Mouse (Mus musculus) gastrocnemius, postnatal 10 days (tissue): ENCODE measurements at regions not wholly inside any gene's neighbourhood (a gene's known extent, or its start where the extent isn't known, plus 50 kb on each side); places are given as distances from the start of the nearest gene placed in this dataset.
"Not testable (repeated sequence)": the region's sequence is repeated elsewhere in the genome, so short reads cannot be mapped to it uniquely, and the experiment has no call there.

ENCODE experiments used
- DNase-seq: peaks from one replicate; pipeline ENCODE4 v3.0.0; 2021; ENCODE audit warnings: mixed read lengths

DNA sequence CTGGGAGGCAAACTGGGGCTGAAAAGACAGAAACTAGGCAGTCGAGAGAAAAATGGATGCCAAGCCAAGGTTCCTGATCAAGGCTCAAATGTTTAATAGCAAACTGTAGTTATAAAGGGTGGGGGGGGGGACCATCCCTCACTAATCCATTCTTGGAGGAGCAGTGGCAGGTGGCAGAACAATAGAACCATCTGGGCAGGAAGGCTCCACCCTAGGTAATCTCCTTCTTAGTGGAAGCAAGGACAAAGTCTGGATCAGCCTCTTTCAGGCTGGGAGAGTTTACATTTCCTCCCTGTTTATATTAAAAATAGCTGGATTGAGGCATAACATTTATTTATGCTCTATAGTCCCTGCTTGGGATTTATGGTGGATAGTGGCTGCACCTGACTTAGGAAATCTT is 180.8 kb downstream of the Cdh9 start:
- DNase-seq, result no peak

DNA sequence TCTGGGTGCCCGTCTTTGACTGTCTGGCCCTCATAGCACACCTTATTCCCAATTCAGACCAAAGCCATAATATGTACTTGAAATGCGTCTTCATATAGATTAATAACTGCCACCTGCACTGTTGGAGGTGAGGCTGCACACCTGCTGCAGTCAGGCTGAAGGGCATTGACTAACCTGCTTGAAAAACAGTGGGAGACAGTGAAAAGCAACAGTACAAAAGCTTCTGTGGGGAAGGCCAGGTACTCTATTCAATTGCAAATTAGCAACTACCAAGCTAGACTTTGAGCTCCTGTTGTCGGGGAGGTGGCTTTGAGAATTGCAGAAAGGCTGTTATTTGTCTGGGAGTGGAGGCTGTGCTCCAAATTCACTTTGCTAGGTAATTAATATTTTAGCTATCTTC is 181.4 kb downstream of the Cdh9 start:
- not testable (repeated sequence) for DNase-seq

DNA sequence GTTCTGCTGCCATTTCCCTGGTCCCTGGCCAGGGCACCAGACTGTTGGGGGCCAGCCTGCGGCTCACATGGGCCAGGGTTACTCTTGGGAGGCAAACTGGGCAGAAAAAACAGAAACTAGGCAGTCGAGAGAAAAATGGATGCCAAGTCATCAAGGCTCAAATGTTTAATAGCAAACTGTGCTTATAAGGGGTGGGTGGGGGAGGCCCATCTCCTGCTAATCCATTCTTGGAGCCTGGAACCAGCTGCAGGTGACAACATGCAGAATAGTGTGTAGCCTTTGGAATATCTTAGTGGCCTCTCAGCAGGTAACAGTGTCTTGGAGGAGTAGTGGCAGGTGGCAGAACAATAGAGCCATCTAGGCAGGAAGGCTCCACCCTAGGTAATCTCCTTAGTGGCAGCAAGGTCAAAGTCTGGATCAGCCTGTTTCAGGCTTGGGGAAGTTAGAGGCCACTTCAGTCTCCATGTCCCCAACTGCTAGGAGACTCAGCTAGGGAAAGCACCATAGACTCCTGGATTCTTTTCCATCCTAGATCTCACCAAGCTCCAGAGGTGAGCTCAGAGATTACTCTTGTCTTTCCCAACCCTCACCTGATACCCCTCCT is 186.5 kb downstream of the Cdh9 start:
- DNase-seq, result no peak

DNA sequence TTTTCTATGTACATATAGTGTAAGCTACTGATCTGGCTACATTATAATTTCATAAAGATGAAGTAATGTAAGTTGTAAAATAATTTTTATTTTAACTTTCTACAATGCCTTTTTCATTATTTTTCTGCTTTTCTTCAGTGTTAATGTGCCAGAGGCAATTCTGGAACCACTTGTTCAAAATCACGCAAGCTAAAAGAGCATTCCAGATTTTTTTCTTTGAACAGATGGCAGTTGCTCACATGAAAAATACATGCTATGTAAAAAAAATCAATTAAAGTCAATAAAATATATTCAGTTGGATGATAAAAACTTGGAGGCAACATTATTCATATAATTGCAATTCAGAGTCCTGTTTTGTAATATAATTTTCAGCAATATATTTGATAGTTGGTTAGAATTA is 194.7 kb downstream of the Cdh9 start:
- no peak for DNase-seq

DNA sequence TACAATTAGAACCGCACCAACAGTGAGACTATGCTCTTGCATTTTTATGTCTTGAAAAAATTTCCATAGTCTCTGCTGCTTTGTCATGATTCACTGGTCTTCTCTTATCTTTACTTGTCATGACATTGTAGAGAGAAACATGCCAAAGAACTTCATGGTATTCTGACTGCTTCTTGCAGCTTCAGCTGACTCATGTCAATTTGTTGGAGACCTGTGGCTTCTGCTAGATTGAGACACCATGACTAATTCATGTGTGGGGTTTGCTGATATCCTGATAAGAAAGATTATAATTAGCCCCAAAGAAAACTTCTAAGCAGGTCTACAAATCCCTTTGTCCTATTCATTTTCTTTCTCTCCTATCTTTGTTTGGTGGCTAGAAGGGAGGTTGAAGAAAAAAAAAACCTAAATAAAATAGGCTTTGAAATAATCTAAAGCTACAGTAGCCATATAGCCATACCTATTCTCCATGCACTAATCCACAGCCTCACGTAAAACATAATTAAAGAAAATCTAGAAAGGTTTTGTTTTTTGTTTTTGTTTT is 204.7 kb downstream of the Cdh9 start:
- DNase-seq, result no peak

DNA sequence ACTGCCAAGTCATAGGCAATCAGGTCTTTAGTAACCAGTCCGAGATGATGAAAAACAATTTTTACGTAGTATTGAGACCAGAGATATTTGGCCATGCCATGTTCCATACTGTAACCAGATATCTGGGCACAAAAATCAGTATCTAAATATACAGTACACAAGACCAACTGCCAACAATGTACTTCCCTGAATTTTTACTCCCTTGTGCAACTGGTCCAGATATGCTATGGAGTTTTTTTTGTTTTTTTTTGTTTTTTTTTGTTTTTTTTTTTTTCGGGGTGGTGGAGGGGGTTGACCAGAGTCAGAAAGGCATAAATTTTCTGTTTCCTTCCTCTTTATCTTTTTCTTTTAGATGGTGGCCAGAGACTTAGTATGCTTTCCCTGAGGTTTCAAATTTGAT is 205.9 kb downstream of the Cdh9 start:
- no peak for DNase-seq

DNA sequence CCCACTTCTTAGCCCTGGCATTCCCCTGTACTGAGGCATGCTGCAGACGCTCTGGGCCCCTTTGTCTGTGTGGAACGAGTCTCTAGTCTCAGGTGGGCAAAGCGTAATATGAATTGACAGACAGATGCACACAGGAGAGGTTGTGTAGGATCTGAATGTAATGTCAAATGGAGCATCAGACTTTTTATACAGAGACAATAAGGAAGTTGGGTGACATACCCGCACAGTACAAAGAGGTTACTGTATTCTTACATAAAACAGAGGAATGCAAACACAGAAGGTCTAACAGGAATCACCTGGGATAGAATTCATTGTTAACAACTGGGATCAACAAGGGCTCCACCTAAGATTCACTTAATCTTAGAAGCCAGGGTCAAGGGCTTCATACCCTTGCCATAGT is 247.3 kb downstream of the Cdh9 start:
- DNase-seq, result not testable (repeated sequence)

DNA sequence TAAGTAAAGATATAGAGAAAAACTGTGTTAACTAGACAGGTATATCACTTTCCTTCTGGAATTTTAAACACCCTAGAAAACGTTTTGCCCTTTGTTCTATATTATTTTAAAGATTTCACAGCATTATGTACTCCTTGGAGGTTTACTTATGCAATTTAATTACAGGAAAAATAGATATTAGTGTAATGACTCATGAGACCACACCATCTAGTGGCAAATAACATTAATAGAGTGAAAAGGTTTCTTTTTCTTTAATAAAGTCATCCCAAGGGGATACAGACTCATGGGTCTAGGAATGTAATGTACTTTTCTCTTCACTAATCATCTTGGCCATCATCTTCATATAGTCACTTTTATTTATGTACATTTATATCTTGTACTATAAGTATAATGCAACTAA is 262.3 kb downstream of the Cdh9 start:
- DNase-seq, result no peak

DNA sequence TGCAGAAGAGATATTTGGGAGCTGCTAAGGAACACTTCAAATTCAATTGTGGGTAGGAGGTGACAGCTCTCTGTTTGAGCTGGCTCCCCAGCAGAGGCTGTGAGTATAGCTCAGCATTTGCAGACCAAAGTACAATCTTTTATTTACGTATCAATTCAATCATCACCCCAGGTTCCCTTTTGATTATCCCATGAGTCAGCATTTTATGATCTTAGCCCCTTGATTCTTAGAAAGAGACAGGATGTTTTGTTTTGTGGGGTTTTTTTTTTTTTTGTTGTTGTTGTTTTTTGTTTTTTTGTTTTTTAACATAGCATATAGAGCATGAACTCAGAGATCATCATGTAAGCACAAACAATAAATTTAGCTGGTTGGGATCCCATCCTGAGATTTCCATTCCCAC is 267.1 kb downstream of the Cdh9 start:
- no peak for DNase-seq

DNA sequence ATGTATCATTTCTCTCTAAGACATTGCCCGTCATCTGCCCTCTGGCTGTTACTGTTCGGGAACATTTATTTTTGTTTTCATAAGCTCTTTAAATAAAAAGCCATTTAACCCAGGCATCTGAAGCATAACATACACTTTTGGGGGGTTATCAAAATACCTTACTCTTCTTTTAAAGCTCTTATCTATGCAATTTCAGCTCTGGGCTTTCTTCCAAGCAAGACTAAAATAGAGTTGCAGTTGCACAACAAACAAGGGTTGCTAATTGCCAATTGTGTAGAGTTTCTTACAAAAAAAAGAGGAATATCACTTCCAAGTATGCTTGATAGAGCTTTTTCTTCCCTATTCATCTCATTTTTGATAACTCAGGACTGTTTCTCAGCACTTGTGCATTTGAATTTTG is 277.6 kb downstream of the Cdh9 start:
- no peak for DNase-seq

DNA sequence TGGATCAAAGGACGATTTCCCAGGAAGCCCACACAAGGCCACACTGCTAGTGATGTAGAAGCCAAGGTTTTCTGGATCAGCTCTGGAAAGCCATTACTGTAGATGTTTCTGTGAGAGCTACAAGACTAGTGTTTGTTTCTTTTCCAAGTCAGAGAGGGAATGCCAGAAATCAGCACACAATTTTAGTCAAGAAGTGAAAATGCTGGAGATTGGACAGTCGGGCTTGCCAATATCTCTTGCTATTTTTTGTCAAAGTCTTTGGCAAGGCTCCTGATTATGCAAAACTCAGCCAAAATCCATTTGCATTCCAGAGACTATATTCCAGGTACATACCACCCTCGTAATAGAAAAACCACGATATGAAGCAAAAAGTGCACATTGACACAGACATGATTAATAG is 279.3 kb downstream of the Cdh9 start:
- DNase-seq, result no peak

DNA sequence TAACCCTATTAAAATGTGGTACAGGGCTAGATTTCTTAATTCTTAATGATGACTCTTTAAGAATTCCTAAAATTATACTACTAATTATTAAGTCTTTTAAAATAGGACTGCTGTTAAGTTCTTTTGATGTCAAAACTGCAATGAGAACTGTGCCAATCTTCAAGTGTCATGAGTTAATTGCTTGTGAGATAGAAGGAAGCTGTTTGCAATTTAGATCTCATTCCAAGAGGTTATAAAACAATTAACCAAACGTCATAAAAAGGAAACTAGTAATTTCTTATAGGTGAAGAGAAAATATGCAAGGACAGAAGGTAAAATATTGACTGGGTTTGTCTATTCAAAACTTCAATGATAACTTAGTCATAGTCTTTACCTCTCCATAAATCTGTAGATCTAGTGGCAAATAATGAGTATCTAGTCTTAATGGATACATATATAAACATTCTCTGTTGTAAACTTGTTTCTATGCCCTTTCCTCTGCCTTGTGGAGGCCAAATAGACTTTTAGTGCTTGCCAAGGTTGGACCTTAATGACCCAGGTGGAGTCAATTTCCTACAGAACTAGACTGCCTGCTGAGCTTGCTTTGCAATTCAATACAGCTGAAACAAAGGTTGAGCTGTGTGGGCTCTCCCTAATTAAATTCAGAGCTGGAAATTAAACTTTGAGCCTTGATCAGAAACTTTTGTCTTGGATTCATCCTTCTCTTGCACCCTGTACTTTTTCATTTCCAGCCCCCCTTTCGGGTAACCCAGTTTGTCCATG is 320.5 kb downstream of the Cdh9 start:
- no peak for DNase-seq

DNA sequence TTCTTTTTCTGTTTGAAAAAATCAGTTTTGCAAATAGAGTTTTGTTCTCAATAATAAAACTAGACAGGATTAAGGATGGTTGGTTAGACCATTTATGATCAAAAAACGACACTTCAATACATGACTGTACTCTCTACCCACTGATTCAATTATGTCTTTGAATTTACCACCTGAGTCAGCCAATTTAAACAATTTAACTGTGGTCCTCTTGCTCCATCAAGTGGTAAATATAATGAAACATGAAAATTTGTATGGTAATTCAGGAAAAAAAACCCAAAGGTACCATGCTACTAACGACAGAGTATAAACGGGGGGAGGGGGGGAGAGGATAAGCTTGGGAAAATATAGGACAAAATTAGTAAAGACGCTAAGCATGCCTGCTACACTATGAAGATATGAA is 341.2 kb downstream of the Cdh9 start:
- no peak for DNase-seq

DNA sequence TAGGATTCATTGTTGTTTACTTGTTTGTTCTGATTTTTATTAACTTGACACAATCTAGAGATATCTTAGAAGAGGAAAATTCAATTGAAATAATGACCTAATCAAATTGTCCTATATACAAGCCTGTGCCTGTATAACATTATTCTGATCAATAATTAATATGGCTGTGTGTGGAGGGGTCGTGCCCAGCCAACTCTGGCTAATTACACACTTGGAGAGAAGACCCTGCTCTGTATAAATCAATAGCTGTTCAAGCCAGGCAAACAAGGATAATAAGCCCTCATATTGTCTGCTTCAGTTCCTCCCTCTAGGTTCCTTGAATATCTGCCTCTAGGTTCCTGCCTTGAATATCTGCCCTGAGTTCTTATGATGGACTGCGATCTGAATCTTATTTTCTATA is 355.5 kb downstream of the Cdh9 start:
- DNase-seq, result no peak

DNA sequence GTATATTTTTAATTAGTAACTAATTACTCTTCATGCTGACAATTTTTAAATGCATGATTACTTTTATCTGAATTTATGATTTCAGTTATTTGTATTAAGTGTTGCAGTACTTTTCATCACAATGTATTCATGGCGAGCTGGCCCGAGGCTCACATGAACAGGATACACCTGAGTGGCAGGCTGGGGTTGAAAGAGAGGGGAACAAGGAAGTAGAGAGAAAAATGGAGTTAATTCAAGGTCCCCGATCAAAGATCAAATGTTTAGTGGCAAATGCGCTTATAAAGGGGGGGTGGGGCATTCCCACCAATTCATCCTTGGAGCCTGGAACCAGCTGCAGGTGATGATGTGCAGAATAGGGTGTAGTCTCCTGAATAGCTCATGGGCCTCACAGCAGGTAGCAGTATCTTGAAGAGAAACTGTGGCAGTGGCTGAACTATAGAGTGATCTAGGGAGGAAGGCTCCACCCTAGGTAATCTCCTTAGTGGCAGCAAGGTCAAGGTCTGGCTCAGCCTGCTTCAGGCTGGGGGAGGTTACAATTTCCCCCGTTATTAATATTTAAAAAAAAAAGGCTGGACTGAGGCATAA is 360.2 kb downstream of the Cdh9 start:
- no peak for DNase-seq

DNA sequence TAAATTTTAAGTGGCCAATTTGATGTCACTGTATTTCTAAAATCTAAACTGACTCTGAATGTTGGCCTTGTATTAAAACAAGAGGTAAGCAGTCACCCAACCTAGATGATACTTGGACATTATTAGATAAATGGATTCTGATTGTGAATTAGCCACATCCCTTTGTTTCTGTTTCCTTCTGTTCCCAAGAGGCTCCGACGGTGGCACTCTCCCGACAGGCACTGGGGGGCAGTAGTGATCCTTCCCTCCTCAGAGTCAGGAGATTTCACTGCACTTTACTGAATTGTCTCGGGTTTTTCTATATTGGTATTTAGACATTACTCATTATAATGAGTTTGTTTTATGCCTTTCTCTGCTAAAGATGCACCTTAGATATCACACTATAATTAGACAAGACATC is 370.4 kb downstream of the Cdh9 start:
- peak; percentile 24 for DNase-seq

DNA sequence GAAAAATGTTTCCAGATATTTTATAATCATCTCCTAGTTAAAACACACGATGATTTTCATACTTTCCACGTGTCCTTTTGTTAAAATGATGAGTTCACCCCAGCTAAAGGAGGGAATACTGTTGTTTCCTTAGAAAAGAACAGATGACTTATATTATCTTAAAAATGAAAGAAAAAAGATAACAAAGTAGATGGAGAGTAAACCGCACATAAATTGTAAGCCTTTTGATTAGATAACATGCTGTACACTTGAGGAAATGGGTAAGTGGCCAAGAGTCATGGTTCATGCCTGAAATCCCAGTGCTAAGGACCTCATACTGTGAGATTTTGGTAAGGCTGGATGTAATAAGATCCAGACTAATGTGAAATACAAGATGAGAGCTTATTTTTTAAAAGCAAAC is 372.6 kb downstream of the Cdh9 start:
- DNase-seq, result no peak

DNA sequence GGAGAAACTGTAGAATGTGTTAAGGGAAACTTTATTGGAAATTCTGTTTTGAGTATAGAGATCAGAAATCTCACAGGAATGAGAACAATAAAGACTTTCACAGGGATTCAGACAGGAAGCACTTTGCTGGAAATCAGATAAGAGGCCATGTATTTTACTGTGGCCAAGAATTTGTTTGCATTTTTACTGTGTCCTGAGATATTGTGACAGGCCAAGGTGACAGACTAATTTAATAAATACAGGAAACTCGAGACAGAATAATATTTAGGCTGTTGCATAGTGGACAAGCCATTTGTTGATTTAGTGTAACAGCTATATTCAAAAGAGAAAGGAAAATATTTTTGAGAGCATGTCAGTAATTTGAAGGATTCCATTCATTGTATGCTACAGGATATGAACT is 407.2 kb downstream of the Cdh9 start:
- DNase-seq, result no peak

DNA sequence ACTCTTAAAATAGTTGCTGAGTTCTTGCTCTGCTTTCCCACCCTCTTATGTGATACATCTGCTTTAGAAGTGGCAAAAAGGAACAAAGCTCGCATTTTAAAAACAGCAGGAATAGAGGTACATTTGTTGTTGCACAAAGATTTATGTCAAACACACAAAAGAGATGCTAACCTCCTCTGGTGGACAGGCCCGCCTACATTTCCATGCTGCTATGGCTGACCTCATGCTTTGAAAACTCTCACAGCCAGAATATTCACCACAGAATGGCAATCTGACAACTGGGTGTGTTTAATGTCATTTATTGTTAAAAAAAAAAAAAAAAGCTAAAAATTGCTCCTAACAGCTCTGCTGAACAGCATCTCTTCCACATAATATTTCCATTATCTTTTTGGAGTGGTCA is 451.6 kb downstream of the Cdh9 start:
- DNase-seq, result no peak

DNA sequence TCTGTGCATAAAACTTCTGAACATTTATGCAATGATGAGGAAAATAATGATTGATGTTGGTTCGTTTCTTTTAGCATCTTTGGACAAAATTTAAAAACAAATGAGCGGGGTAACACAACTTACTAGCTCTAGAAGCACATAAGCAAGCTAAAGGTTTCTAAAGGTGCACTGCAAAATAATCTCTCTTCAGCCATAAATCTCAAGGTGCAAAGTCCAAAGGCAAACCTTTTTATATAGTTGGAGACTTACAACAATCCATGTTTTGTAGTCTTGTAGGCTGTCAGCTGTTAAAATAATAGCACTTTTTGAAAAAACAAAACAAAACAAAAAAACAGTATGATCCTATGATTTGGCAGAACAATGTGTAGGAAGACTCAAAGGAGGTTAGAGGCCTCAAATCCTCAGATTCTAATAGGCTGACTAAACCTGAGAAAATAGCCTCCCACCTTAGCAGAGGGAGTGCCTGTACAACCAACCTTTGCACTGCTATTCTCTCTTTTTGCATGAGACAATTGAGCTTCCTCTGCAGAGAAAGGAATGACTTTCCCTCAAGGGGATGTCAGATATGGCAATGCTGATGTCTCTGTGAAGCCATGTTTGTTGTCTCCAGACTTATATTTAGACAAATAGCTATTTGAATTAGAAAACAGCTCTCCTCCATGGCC is 452.9 kb downstream of the Cdh9 start:
- no peak for DNase-seq

DNA sequence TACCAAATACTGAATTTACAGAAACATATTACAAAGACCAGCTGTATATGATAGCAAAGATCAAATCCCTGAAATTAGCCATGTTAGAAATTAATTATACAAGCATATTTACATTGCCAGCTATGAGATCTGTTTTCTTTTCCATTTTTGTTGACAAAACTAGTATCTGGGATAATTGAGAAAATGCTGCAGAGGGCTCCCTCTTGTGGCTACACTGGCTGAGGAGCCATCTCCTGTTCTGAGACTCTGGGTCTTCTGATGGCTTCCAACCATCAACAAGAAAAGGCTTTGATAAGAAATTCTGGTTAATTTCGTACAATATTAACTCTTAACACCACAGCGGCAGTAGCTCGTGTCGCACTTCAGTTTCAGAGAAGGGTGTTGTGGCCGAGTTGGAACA is 466.9 kb downstream of the Cdh9 start:
- DNase-seq, result no peak

DNA sequence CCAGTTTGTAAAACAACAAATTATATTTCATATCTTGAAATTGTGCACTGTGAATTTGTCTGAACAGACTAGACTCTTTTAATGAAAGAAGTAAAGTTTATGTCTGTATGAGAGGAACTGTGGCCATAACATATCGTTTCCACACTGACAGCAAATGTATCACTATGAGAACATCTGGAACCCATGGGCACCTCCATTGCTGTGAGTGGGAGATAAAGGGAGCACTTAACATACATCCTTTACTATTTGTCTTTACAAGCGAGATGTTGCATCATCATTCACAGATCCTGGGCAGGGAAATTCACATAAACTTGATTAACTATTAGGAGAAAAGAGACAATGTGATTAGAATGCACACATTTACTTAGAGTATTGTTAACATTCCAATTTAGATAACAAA is 476.2 kb downstream of the Cdh9 start:
- no peak for DNase-seq

DNA sequence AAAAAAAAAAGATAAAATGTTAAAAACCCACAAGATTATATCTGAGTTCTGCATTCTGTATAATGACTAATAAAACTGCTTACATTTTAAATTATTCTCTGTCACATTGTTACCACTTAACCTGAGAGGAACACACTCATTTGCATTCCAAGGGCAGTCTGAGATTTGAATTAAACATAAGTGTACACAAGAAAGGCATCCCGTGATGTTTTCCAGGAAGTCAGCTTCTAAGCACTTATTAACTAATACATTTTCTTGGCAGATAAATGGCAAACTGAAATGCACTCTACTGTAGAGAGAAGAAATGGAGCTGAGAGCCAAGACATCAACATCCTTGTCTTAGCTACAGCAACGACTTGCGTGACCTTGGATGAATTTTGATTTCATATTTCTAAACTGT is 516.5 kb downstream of the Cdh9 start:
- no peak for DNase-seq
